Mouse (Mus musculus) megakaryocyte progenitor cell, adult 5-6 weeks (primary cell): ENCODE data around the gene Carns1. TPM values are rescaled to one million over a fixed set of nuclear protein-coding genes. Genes with fewer than 3 reads are reported as not detected.
A peak's percentile ranks its signal among the peaks of the same experiment; 100 is the strongest.

ENCODE experiments used
- ATAC-seq: replicated peaks from 2 replicates; pipeline ENCODE4 v1.8.0; 2016; ENCODE audit warnings: mild to moderate bottlenecking, moderate TSS enrichment, inconsistent platforms; ENCODE audit not compliant: poor library complexity
- total RNA-seq, 2 experiments: library from RNA; stranded (forward) in 1 of 2; stranded (reverse) in 1 of 2; fragments of 157-497, 149-512 nt in 1 of 2; fragments of 200-1000 nt in 1 of 2; gene quantifications; 2 replicates each; pipeline versions ENCODE4 v1.2.3 to v1.2.4; 2015 to 2017

The Carns1 gene
- total RNA-seq, 2 experiments from 2014 or later = 1.0 to 2.4 TPM

DNA sequence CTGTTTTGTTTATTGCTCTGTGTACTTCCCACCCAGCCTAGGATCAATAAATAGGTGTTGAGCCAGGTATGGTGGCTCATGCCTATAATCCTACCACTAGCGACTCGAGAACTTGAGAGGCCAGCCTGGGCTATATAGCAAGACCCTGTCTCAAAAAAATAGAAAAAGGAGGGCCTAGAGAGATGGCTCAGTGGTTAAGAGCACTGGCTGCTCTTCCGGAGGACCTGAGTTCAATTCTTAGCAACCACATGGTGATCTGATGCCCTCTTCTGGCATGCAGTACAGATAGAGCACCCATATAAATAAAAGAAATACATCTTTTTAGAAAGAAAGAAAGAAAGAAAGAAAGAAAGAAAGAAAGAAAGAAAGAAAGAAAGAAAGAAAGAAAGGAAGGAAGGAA is 27.9 kb upstream of the Carns1 start:
- ATAC-seq = no peak

DNA sequence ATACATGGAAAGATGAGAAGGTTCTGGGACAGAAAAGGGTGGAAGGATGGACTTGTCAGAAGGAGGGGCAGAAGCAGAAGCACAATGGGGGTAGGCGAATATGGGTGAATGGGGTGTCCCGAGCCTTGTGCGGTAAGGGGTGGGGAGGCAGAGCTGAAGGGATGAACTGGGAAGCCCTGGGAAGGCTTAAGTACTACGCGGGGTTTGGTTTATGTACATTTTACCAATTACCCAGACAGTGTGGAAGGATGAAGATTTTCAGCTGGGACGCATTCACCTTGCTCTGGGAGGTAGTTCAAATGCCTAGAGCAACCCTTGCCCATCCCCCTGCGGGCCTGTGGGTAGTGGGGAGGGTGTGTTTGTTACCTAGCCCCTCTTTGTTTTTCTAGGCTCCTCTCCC is 26.9 kb upstream of the Carns1 start:
- ATAC-seq = no peak

DNA sequence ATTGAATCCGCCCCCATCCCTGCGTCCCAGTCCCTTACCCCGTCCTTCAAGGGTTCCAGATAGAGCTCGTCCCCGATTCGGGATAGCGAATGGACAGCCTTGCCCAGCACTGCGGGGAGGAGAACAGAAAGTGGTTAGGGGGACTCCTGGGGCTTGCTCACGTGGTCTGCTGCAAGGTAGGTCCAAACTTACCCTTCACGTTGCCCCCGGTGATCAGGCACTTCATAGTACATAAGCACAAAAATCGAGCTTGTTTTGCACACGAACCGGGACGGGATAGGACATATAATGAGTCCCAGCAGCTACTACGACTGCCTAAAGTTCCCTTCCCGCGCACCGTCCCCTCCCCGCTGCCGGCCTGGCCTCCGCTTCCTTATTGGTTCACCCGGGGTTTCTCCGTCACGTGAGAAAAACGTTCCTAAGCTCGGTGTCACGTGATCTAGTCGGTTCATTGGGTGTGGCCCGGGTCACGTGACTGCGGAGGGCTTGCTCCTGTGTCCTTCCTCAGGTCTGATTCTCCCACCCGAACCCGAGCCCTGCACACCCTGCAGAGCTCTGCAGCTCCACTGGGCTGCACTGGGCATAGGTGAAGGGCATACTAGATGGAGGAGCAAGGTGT is 26.1 kb upstream of the Carns1 start, which contains the start of gene Rad9a:
TSS of gene Rad9a (minus strand) at position 372 of the 619 bp plus-strand sequence.
- ATAC-seq = peak; percentile 91

DNA sequence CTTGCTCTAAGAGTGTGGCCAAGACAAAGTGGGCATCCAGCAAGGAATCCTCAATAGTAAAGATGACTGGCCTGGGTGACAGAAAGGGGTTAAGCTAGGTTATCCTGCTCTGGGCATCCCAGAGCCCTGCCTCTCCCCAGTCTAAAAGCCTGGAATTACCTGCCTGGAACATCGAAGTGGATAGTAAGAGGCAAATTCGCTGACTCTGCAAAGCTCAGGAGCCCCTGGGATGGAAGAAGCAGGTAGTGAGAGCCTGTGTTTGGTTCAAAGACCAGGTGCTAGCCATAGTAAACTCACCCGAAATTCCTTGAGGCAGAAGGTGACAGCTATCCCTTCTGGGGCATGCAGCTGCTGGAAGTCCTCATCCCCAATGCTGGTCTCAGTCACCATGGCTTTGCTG is 21.9 kb upstream of the Carns1 start:
- ATAC-seq = no peak

DNA sequence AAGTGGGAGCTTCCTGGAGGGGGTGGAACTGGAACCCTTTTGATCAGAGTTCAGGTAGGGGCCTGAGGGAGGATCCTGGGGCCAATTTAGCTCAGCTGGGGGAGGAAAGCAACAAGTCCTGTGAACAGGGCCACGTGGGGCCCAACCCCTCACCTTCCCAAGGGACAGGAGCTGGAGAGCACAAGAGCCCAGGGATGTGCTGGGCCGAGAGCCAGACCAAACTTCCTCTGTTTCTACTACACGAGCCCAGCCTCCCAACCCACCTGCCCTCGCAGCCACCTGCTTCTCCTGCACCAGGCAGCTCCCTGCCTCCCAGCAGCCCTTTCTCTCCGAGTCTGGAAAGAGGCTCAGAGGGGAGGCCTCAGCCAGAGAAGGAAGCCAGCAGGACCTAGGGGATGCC is 21.3 kb upstream of the Carns1 start:
- ATAC-seq = no peak

DNA sequence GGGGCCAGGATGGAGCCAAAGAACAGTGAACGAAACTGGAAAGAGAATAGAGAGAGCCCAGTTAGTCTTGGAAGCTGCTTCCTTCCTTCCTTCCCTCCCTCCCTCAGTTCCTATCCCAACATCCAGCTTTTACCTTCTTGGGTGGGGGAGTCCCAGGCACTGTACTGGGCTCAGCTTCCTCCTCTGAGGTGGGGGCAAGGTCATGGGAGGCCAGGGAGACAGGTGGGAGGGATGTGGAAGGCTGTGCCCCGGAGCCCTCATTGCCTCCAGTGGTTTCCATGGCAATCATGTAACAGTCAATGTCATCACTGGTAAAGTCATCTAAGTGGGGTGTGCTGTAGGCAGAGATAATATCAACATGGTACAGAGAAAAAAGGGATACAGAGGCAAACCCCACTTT is 20.8 kb upstream of the Carns1 start:
- no peak for ATAC-seq

DNA sequence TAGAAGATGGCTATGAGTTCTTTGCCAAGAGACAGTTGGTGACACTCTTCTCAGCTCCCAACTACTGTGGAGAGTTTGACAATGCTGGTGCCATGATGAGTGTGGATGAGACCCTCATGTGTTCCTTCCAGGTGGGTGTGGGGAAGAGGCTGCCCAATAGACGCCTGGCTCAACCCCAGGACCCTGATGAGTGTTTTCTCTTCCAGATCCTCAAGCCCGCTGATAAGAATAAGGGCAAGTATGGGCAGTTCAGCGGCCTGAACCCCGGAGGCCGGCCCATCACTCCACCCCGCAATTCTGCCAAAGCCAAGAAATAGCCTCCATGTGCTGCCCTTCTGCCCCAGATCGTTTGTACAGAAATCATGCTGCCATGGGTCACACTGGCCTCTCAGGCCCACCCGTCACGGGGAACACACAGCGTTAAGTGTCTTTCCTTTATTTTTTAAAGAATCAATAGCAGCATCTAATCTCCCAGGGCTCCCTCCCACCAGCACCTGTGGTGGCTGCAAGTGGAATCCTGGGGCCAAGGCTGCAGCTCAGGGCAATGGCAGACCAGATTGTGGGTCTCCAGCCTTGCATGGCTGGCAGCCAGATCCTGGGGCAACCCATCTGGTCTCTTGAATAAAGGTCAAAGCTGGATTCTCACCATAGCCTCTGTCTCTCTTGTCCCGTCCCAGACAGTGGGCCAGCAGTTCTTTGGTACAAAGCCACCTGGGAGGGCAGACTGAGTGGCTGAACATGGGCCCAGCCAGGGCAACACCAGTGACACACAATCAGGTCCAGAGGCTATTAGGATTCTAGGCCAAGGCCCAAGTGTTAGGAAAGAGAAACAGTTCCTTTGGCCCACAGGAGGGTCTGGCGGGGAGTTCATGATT is 19.7 kb upstream of the Carns1 start:
- ATAC-seq = no peak

DNA sequence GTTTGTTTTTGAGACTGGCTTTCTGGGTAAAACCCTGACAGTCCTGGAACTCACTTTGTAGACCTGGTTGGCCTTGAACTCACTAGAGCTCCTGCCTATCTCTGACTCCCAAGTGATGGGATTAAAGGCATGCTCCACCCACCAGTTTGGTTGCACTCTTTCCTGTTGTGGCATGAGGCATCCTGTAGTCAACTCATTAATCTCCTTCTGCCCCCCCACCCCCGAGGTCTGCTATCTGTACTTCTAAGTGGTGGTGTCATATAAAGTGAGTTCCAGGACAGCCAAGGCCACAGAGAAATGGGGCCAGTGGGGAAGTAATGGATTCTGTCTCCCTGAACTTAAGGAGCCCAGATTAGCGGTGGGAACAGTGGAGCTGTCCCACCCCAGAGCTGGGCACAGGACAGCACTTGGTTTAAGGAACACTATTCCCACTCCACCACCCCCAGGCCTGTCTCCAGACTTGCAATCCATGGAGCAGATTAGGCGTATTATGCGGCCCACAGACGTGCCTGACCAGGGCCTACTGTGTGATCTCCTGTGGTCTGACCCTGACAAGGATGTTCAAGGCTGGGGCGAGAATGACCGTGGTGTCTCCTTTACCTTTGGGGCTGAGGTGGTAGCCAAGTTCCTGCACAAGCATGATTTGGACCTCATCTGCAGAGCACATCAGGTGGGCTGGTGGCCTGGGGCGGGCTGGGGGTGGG is 18.9 kb upstream of the Carns1 start:
- ATAC-seq = no peak

DNA sequence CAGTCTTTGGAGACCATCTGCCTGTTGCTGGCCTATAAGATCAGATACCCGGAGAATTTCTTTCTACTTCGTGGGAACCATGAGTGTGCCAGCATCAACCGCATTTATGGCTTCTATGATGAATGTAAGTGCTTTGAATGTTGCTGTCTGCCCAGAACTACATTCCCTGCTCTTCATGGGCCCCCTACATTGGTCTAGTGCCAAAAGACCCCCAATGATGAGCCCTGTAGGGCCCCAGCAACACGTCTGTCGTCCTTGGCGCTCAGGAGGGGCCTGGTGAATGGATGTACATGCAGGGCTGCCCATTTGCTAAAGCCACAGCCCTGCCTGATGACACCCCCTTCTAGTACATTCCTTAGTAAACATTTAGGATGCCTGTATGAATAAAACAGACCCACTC is 17.9 kb upstream of the Carns1 start:
- ATAC-seq = no peak

DNA sequence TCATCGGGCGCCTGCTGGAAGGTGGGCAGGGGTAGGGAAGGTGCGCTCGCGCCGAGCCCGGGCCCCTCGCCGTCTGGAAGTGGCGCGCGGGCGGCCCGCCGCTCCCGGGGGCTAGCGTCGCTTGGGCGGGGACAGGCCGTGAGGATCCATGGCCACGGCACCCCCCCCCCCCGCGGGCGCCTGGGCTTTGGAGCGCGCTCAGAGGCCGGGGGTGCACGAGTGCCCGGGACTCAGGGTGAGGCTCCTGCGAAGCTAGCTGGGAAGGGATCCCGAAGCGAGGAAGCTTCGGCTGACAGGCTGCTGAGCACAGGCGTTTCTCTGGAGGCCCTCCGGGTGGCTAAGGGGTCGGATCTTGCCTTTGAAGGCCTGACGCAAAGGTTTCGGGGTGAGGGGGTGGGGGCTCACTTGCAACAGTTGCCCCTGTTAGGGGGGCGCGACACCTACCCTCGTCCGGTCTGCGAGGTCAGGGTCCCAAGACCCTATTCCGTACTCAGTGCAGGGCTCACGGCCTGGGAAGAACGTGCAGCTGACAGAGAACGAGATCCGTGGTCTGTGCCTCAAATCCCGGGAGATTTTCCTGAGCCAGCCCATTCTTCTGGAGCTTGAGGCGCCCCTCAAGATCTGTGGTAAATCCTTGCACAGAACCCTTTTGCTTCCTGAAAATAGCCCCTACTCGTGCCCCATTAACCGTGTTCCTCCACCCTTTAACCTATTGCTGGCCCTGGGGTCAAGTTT is 17.1 kb upstream of the Carns1 start:
- ATAC-seq = 0 out of 2 replicates have a peak, but pooled peaks have one; percentile 0

DNA sequence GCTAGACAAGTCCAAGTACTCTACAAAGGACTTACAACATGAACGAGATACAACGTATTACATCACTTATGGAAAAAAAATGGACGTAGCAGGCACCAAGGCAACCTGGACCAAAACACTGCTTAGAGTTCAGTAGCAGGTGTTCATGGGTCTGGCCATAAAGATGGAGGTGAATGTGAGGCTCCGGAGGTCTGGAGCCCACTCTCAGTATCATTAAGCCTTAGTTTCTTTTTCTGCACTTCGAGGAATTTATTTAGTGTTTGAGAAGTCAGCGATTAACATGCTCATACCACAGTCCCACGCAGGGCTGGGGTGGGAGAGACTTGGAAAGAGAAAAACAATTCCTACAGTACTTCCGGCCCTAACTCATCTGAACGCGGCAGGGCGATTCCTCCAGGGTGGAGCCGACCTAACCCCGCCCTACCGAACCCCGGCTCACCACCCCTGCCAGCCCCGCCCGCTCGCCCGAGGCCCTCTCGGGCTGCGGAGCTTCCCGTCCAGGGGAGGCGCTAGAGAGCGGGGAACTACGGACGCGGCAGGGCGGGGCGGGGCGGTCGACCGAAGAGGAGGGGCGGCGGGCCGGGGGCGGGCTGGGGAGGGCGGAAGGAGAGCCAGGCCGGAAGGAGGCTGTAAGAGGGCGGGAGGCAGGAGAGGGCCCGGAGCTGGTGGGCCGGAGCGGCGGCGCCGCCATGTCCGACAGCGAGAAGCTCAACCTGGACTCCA is 16.4 kb upstream of the Carns1 start, which contains the start of gene Ppp1ca:
TSS of gene Ppp1ca (plus strand) at position 538 of the 723 bp plus-strand sequence.
- peak; percentile 90 for ATAC-seq

DNA sequence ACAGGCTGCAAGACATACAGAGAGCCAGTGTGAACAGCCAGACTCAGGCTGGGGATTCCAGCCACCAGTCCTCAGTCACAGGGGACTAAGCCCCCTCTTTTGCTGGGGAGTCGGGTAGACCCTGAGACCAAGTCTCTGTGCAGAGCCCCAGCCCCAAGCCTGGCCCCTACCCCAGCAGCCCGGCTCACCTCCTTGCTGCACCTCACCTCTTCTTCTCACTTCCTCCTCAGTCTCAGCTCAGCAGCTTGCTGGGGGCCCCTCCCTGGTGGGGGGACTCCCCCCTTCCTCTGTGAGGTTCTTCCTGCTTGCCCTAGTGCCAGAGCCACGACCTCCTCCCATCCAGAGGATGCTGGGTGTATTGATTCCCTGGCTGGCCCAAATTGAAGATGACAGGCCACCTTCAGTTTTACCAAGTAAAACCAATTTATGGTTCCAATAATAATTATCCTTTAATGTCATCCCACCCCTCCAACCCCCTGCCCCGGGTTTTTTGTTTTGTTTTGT is 15.6 kb upstream of the Carns1 start, which contains the start of gene Tbc1d10c:
TSS of gene Tbc1d10c (minus strand) at position 454 of the 504 bp plus-strand sequence.
- peak; percentile 41 for ATAC-seq

DNA sequence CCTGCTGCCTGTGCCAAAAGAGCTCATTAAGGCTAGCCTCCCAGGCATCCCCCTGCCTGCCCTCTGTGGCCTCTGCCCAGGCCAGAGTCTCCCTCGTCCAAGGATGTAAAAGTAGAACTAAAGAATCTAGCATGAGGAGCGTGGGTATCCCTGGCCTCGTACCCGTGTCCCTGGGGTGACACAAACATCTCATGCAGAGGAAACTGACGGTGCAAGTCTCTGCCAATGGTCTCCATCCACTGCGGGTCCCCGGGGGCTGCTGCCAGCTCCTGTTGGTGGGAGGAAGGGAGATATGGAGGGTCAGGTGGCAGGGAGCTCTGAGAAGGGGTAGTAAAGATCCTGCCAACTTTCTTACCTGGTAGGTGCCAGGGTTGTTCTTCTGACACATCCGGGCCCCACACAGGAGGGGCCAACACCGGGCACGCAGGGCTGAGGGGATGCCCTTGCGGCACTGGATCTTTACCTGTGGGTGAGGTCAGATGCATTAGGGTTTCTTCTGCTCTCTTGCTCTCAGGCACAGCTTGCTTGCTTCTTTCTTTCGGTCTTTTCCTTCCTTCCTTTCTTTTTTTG is 13.9 kb upstream of the Carns1 start:
- ATAC-seq = no peak

DNA sequence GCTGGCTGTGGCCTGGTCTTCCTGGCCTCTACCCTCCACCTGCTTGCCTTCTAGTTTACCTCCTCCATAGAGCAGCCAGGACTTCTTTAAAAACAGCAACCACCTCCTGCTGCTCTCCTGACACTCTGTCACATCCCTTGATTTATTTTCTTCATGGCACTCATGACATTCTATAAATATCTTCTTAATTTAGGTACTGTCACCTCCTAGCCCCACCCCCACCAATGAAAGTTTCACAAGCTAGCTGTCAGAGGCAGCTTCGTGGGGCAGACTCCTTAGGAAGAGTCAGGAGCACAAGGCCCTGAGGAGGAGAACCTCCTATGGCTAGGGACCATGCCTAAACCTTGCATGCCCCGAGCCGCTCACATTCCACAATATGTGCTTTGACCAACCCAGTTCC is 12.0 kb upstream of the Carns1 start:
- no peak for ATAC-seq

DNA sequence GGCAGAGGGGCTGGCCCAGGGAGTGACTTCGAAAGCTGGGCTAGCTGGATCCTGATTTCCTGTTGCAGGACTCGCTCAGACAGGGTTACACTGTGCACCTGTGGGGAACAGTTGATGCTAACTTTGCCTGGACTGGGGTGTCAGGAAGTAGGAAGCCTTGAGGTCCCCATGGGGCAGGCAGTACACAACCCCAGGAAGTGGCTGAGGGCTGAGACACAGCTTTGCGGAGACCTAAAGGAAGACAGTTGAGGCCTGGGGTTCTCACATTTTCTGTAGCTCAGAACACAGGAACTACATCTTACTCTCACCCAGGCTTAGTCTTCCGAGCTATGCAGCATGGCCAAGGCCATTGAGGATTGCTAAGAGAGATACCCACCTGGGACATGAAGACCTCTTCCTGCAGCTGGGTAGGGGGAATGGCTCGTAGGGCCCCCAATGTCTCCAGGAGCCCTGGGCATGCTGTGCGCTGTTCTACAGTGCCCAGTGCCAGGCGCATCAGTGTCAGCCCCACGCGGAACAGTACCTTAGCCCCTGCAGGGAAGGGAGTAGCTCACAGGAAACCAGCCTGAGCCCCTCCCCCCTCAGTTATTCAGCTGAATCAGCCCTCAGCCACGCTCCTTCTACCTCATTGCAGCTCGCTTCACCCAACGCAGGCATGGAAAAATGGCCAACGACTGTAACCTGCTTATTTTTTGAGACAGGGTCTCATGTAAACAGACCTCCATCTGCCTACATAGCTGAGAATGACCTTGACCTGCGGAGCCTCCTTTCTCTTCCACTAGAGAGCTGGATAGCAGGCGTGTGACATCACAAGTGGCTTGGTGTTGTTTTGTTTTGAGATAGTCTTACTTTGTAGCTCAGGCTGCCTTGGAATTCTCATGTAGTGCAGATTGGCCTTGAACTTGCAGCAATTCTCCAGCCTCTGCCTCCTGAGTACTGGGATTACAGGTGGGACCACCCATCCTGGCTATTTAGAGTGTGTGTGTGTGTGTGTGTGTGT is 10.0 kb upstream of the Carns1 start:
- ATAC-seq = peak; percentile 70

DNA sequence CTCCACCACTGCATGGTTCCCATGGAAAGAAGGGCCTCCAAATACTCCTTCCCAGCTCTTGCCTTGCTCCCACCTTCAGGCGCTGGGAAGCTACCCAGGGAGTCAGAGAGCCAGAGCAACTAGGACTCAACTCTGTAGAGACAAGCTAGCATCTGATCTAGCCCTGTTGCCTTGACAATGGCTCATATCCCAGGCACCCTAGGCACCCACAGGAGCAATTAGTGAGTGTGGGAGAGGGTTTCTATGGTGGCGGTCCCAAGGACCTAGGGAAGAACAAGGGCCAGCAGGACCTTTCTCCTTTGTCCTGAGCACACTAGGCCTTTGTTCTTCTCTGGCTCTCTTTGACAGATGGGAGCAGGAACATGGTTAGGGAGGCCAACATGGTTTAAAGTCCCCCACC is 8.4 kb upstream of the Carns1 start:
- no peak for ATAC-seq

DNA sequence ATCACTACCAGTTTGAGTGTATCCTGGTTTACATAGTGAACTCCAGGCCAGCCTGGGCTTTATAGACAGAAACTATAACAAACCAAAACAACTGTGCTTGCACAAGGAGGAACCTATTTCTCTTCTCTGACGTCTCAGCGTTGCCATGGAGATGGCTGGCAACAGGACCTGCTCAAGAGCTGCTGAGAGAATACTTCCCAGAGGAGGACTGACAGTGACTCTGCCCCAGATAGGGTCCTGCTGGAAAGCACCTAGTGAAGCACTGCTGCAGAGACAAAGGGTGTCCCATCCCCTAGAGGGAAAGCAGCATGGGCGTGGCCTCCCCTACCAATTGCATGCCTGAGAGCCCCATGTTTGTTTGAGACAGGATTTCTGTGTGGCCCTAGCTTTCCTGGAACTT is 6.6 kb upstream of the Carns1 start:
- peak; percentile 63 for ATAC-seq

DNA sequence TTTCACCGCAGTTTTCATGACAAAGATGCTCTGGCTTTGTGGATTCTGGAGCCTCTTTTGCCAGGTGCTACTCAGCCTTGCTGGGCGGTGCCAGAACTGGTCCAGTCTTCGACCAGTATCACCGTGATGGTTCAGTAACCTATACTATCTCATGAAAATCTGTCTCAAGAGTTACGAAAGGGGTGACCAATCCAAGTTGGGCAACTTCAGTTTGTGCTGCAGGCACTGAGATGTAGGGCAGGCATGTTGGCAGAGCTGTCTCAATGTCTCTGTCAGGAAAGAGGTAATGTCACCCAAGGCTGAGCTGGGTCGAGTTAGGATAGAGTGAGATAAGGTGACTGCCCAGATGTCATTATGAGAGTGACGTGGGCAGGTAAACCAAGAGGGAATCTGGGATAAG is 5.1 kb upstream of the Carns1 start:
- ATAC-seq = 0 out of 2 replicates have a peak, but pooled peaks have one; percentile 13
